Comparison of ENCODE assay signal across 8 mouse cellular contexts in the genomic region with DNA sequence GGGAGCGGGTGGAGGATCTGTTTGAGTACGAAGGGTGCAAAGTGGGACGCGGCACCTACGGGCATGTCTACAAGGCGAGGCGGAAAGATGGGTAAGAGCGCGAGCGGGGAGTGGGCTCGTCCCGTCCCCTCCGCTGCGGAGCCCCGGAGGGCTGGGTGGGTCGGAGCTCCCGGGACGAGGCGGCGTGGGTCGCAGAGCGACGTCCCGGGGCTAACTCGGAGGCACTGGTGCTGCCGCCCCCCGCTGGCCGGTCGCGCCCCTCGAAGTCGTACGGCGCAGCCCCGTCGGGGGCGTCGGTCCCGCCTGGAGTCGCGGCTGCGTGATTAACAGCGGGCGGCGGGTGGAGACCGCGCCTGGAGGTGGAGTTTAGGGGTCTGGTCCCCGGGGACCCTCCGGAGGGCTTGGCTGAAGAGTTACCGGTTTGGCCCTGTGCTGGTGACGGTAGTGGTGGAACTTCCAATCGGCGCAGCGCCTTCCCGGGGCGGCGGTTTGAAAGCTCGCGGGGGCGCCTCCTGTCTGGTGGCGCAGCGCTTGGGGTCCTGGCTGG. TPM values are rescaled to one million over a fixed set of nuclear protein-coding genes. Genes with fewer than 3 reads are reported as not detected.
DNase-seq lines count a peak whose midpoint lies in the region; ATAC-seq lines count a peak whose summit lies in the region.

No protein-coding gene starts in this region.

- no peaks in the 10 kb centered on the region for H3K27me3 ChIP-seq in forebrain, embryonic 15.5 days

- H3K9ac ChIP-seq in forebrain, embryonic 15.5 days (replicated peaks) = peak overlapping the region; percentile 83

- H3K4me1 ChIP-seq in forebrain, embryonic 15.5 days = peaks cover 34% of the 10 kb centered on the region

- H3K4me3 ChIP-seq in forebrain, embryonic 15.5 days = peak overlapping the region; percentile 92

- H3K27ac ChIP-seq in forebrain, embryonic 15.5 days (replicated peaks) = peak overlapping the region; percentile 99

- peak; percentile 12; the same call in 1 of the 2 replicates for ATAC-seq in cerebellum, adult (ENCODE audit: insufficient number of reproducible peaks, low FRiP score, low TSS enrichment)
- ATAC-seq in forebrain, embryonic 15.5 days (replicated peaks) = no peak; the same call in none of the 2 replicates
- ATAC-seq in megakaryocyte progenitor cell, adult 5-6 weeks (replicated peaks; ENCODE audit: poor library complexity) = peak; percentile 7

- peak overlapping the region; percentile 76 for H3K4me2 ChIP-seq in forebrain, embryonic 15.5 days (replicated peaks)

- H3K36me3 ChIP-seq in forebrain, embryonic 15.5 days = no peaks in the 10 kb centered on the region

- WGBS in forebrain, embryonic 15.5 days = under 1% methylated on average over 59 of the region's 62 CpGs

- H3K9me3 ChIP-seq in forebrain, embryonic 15.5 days = no peaks in the 10 kb centered on the region

- no peak for DNase-seq in cerebellum, adult 11-12 months
- DNase-seq in adrenal gland, postnatal 4 days (ENCODE audit: low spot score in 2 of 2) = peak; percentile 33 to 38
- DNase-seq in heart, postnatal 4 days = peak; percentile 73
- DNase-seq in layer of hippocampus, postnatal 36 days = peak; percentile 38 to 48
- DNase-seq in skeletal muscle tissue, adult 2 months (ENCODE audit: low read depth, low spot score) = peak; percentile 50

RNA-seq across cellular contexts. Expression of a gene that starts 10.3 kb away (rescaled TPM):
- 10 to 100 TPM; 19.7 to 20.2 TPM for total RNA-seq in adrenal gland, postnatal 4 days (2021)
- polyA plus RNA-seq in forebrain, embryonic 15.5 days (2015; fragmentation: Nextera tagmentation; extraction: Ambion mirVana) = 18.9 and 19.7 TPM in 2 replicates
- 10 to 100 TPM; 14.2 to 14.5 TPM for total RNA-seq in heart, postnatal 4 days (2021)
- 10 to 100 TPM; 30.5 to 31.7 TPM for total RNA-seq in layer of hippocampus, postnatal 36 days (2021)
- 47.8 and 49.0 TPM in 2 replicates for total RNA-seq in megakaryocyte progenitor cell, adult 5-6 weeks (2015)
- 38.6 and 39.0 TPM in 2 replicates for total RNA-seq in megakaryocyte progenitor cell, adult 5-6 weeks (2017)

RNA-seq across cellular contexts. Expression of a gene that starts 47.7 kb away (rescaled TPM):
- 10 to 100 TPM; 42.2 to 43.5 TPM for total RNA-seq in adrenal gland, postnatal 4 days (2021)
- 41.8 and 43.2 TPM in 2 replicates for polyA plus RNA-seq in forebrain, embryonic 15.5 days (2015; fragmentation: Nextera tagmentation; extraction: Ambion mirVana)
- total RNA-seq in heart, postnatal 4 days (2021) = 10 to 100 TPM; 31.0 to 32.1 TPM
- 10 to 100 TPM; 90.1 to 92.0 TPM for total RNA-seq in layer of hippocampus, postnatal 36 days (2021)
- 153 and 160 TPM in 2 replicates for total RNA-seq in megakaryocyte progenitor cell, adult 5-6 weeks (2015)
- total RNA-seq in megakaryocyte progenitor cell, adult 5-6 weeks (2017) = 170 and 202 TPM in 2 replicates
